Mouse (Mus musculus): ENCODE results near the gene Lrch4.

DNA sequence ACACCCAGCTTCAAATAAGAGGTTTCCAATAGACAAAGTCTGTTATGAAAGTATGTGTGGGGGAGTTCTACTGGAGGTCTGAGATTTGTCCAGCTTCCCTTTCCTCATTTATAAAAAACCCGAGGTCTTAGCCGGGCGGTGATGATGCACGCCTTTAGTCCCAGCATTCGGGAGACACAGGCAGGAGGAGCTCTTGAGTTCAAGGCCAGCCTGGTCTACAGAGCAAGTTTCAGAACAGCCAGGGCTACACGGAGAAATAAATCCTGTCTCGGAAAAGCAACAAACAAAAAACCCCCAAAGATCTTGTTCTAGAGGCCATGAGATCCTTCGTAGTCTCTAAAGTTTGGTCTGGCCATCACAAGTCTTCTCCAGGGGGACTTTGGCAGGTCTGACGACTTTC lies 930 bp upstream of the Lrch4 start:
- peak; percentile 21; the same call in 1 of the 2 replicates for TF ChIP-seq CTCF (IDR thresholded peaks at IDR 0.05; ENCODE audit: low read depth)
- no peak for TF ChIP-seq EP300 (IDR thresholded peaks at IDR 0.05; ENCODE audit: low read depth)
